Mouse (Mus musculus) ovary, postnatal 10 days (tissue): ENCODE measurements around the gene Pcgf3.

Experiments
- DNase-seq: peaks from one replicate; pipeline ENCODE4 v3.0.0; 2022; ENCODE audit warnings: low spot score

Gene Pcgf3

DNA sequence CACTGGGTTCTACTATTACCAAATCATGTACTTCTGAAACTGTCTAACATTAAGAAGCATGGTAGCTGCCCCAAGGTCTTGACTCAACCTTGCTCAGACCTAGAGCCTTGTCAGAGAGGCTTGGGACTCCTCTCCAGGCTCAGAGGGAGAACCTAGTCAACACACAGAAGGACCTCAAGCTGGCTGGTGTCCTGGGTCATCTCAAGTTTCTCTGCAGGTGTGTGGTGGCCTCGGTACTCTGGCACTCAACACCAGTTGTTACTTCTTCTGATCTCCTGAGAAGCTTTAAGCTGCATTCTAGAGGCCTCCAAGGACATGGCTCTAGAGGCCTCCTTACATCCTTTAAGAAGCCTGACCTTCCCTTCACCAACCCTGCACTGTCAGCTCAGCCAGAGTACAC, 93.0 kb downstream of the Pcgf3 start:
- DNase-seq: no peak
